Mouse (Mus musculus) lung, embryonic 16.5 days (tissue): ENCODE measurements around the gene Syde1. TPM values are rescaled to one million over a fixed set of nuclear protein-coding genes. Genes with fewer than 3 reads are reported as not detected.

Experiments used
- ATAC-seq: fragments of 200-750 bp; cut with Nextera tagmentation; 2 replicates; pipeline ENCODE4 v1.8.0; 2017; ENCODE audit warnings: low read depth, mild to moderate bottlenecking, moderate library complexity
- H3K27ac ChIP-seq: fragments of 300-500 bp; sonication (generic); 2 replicates; pipeline ENCODE4 v1.5.1; 2014; ENCODE audit warnings: mild to moderate bottlenecking, control low read depth, low read length
- H3K27me3 ChIP-seq: fragments of 300-500 bp; sonication (generic); 2 replicates; pipeline ENCODE4 v1.6.1; 2014; ENCODE audit warnings: low read depth, low read length, mixed read lengths; ENCODE audit not compliant: control insufficient read depth, insufficient read depth
- H3K36me3 ChIP-seq: fragments of 300-500 bp; sonication (generic); 2 replicates; pipeline ENCODE4 v1.6.1; 2014; ENCODE audit warnings: low read length; ENCODE audit not compliant: control insufficient read depth, insufficient read depth
- H3K4me1 ChIP-seq: fragments of 300-500 bp; sonication (generic); replicated peaks from 2 replicates; pipeline ENCODE4 v1.6.1; 2014; ENCODE audit warnings: low read length, mixed read lengths; ENCODE audit not compliant: control insufficient read depth, insufficient read depth
- H3K4me2 ChIP-seq: fragments of 300-500 bp; sonication (generic); 2 replicates; pipeline ENCODE4 v1.6.1; 2014; ENCODE audit warnings: low read depth, low read length, control low read depth
- H3K4me3 ChIP-seq: fragments of 300-500 bp; sonication (generic); 2 replicates; pipeline ENCODE4 v1.5.1; 2014; ENCODE audit warnings: mild to moderate bottlenecking, low read length, control low read depth
- H3K9ac ChIP-seq: fragments of 300-500 bp; sonication (generic); 2 replicates; pipeline ENCODE4 v1.6.1; 2014; ENCODE audit warnings: low read length, control low read depth
- H3K9me3 ChIP-seq: fragments of 300-500 bp; sonication (generic); 2 replicates; pipeline ENCODE4 v1.6.1; 2016; ENCODE audit warnings: low read length; ENCODE audit not compliant: control insufficient read depth
- WGBS: fragments of 180-500 bp; shearing (Covaris S2); extraction: QIAGEN DNeasy Blood & Tissue Kit; methylation state at CpG from one replicate; pipeline ENCODE4 v1.1.7; 2014; 5-methylcytosine and 5-hydroxymethylcytosine counted together
- polyA plus RNA-seq: library from polyadenylated mRNA; unstranded; fragments of >200 nt; fragmentation: Nextera tagmentation; extraction: Ambion mirVana; gene quantifications from 2 replicates; pipeline ENCODE4 v1.2.1, GENCODE M21; 2015

Gene Syde1
- polyA plus RNA-seq, 1 experiment from 2014 or later, result 25.2 TPM

GRCm38 (mm10) chr10:78570416-78570815 is 21.3 kb downstream of the Syde1 start:
- no peak overlapping the region for H3K4me2 ChIP-seq
- 51% methylated on average over 6 of the region's 6 CpGs for WGBS

DNA sequence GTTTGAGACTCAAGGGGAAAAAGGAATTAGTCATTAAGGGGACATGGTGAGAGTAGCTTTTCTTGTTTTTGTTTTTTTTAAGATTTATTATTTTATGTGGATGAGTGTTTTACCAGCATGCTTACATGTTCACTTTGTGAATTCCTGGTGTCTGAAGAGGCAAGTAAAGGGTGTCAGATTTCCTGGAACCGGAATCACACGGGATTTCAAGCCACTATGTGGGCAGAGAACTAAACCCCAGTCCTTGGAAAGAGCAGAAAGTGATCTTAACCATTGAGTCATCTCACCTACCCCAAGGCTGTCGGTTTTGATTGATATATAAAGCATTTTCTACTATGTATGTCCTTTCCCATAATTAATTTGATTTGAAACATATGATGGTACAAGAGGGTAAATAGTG is 22.1 kb downstream of the Syde1 start:
- Histone ChIP-seq H3K4me3 (no peak overlapping the region), H3K9me3 (no peaks in the 10 kb centered on the region), H3K4me1 (no peaks in the 10 kb centered on the region), H3K36me3 (no peaks in the 10 kb centered on the region), H3K27me3 (no peaks in the 10 kb centered on the region), H3K27ac (no peak overlapping the region), H3K4me2 (no peak overlapping the region), H3K9ac (no peak overlapping the region)
- WGBS, result 41% methylated on average over 3 of the region's 3 CpGs
- no peak for ATAC-seq

More at GRCm38 (mm10) chr10:78570416-78570815, 21.3 kb downstream of the Syde1 start:
- Histone ChIP-seq H3K27ac (no peak overlapping the region), H3K27me3 (no peaks in the 10 kb centered on the region), H3K9me3 (no peaks in the 10 kb centered on the region), H3K9ac (no peak overlapping the region), H3K36me3 (no peaks in the 10 kb centered on the region), H3K4me1 (no peaks in the 10 kb centered on the region; the same call in 1 of the 2 replicates), H3K4me3 (no peak overlapping the region)
- no peak for ATAC-seq

GRCm38 (mm10) chr10:78569191-78569590 is 22.6 kb downstream of the Syde1 start:
- Histone ChIP-seq H3K27me3 (no peaks in the 10 kb centered on the region), H3K4me2 (no peak overlapping the region), H3K4me3 (no peak overlapping the region), H3K36me3 (no peaks in the 10 kb centered on the region), H3K9ac (no peak overlapping the region), H3K4me1 (no peaks in the 10 kb centered on the region), H3K9me3 (no peaks in the 10 kb centered on the region), H3K27ac (no peak overlapping the region)
- ATAC-seq, result no peak
- WGBS, result 79% methylated on average over 3 of the region's 3 CpGs

DNA sequence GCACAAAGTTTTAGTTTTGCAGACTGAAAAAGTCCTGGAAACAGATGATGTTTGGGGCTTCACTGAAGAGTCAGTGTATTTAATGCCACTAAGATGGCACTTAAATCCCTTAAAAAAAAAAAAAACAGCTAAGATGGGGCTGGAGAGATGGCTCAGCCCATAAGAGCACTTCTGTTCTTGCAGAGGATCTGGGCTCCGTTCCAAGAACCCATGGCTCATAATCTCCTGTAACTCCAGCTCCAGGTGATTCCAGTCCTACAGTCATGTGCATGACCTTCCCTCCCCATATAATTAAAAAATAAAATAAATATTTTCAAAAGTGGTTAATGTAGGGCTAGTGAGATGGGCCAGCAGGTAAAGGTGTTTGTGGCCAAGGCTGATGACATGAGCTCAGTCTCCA is 26.7 kb downstream of the Syde1 start:
- no peak for ATAC-seq
- Histone ChIP-seq H3K27ac (no peak overlapping the region), H3K36me3 (no peaks in the 10 kb centered on the region), H3K9me3 (no peaks in the 10 kb centered on the region), H3K27me3 (no peaks in the 10 kb centered on the region), H3K4me3 (no peak overlapping the region), H3K4me1 (no peaks in the 10 kb centered on the region), H3K4me2 (no peak overlapping the region), H3K9ac (no peak overlapping the region)
- 64% methylated on average over 1 of the region's 1 CpGs for WGBS

DNA sequence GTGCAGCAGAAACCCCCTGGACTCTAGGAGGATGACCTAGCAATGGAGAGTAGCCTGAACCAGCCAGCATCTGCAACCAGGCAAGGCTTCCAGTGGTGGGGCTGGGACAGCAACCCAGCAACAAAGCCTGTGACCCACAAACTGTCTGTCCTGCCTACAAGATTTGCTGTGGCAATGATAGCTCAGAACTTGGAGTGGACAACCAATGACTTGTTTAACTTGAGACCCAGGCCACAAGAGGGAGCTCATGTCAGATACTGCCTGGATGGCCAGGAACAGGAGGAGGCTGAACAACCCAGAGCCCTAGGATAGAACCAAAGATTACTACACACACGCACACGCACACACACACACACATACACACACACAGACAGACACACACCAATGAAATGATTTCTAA is 50.8 kb downstream of the Syde1 start:
- Histone ChIP-seq H3K27me3 (no peaks in the 10 kb centered on the region), H3K27ac (no peak overlapping the region), H3K36me3 (no peaks in the 10 kb centered on the region), H3K4me2 (no peak overlapping the region), H3K9me3 (no peaks in the 10 kb centered on the region), H3K4me1 (no peaks in the 10 kb centered on the region), H3K4me3 (no peak overlapping the region), H3K9ac (no peak overlapping the region)
- no peak for ATAC-seq
- 54% methylated on average over 2 of the region's 2 CpGs for WGBS

Other genes starting within 250 kb of the Syde1 start
- gene Agpat3, start 239.5 kb downstream of the Syde1 start, polyA plus RNA-seq, result 28.2 and 33.9 TPM in 2 replicates
- 263 and 274 TPM in 2 replicates for gene Rrp1, start 178.9 kb downstream of the Syde1 start, polyA plus RNA-seq
- 240 and 270 TPM in 2 replicates for gene Cstb, start 166.3 kb downstream of the Syde1 start, polyA plus RNA-seq
- 7.3 and 8.0 TPM in 2 replicates for gene Pdxk, start 127.0 kb downstream of the Syde1 start, polyA plus RNA-seq
- not detected in 2 replicates for gene Olfr1358, start 74.5 kb downstream of the Syde1 start, polyA plus RNA-seq
- gene Ilvbl, start 17.6 kb downstream of the Syde1 start, polyA plus RNA-seq, result 50.1 and 50.4 TPM in 2 replicates
- not detected in 2 replicates for gene Olfr1357, start 26.1 kb upstream of the Syde1 start, polyA plus RNA-seq
- 0.21 TPM in 1 of 2 replicates, not detected in the other for gene Casp14, start 126.3 kb upstream of the Syde1 start, polyA plus RNA-seq
- 0.16 TPM in 2 replicates for gene Ccdc105, start 161.1 kb upstream of the Syde1 start, polyA plus RNA-seq
- 0.63 and 0.83 TPM in 2 replicates for gene Slc1a6, start 188.5 kb upstream of the Syde1 start, polyA plus RNA-seq